Mouse (Mus musculus): Measurements from ENCODE around the gene Prc1. TPM values are rescaled to one million over a fixed set of nuclear protein-coding genes. Genes with fewer than 3 reads are reported as not detected.
A peak's percentile ranks its signal among the peaks of the same experiment; 100 is the strongest.

Prc1 gene
- polyA plus RNA-seq, 1 experiment from 2014 or later: 182 TPM

- Histone ChIP-seq H3K9me3 (ENCODE audit: control insufficient read depth, low read length) (no peaks in the 10 kb centered on the region), H3K27ac (ENCODE audit: low read depth, low read length) (peak overlapping the region; percentile 36; the same call in 1 of the 2 replicates), H3K4me2 (replicated peaks; ENCODE audit: low read depth, low read length) (peak overlapping the region; percentile 63), H3K27me3 (ENCODE audit: control insufficient read depth, insufficient read depth, low read length) (no peaks in the 10 kb centered on the region), H3K9ac (ENCODE audit: low read depth, low read length) (peak overlapping the region; percentile 77), H3K4me3 (ENCODE audit: low read depth, low read length) (peak overlapping the region; percentile 45), H3K36me3 (ENCODE audit: control insufficient read depth, insufficient read depth, low read length) (no peaks in the 10 kb centered on the region), H3K4me1 (replicated peaks; ENCODE audit: control insufficient read depth, insufficient read depth, low read length) (peaks cover 10% of the 10 kb centered on the region; the same call in 1 of the 2 replicates)
- no peak for DNase-seq (ENCODE audit: low spot score)
- peak; percentile 14; the same call in 1 of the 2 replicates for ATAC-seq (ENCODE audit: low FRiP score)
- 26% methylated on average over 19 of the region's 19 CpGs for WGBS
These were observed 49.2 kb downstream of the Prc1 start for GRCm38 (mm10) chr7:80343270-80344018.

GRCm38 (mm10) chr7:80346173-80346572, 51.9 kb downstream of the Prc1 start:
- H3K4me2 ChIP-seq (replicated peaks; ENCODE audit: low read depth, low read length): no peak overlapping the region
- H3K9ac ChIP-seq (ENCODE audit: low read depth, low read length): no peak overlapping the region
- WGBS: 95% methylated on average over 9 of the region's 9 CpGs
- DNase-seq (ENCODE audit: low spot score) (no peak), ATAC-seq (ENCODE audit: low FRiP score) (no peak)
- no peak overlapping the region for H3K4me3 ChIP-seq (ENCODE audit: low read depth, low read length)
- H3K9me3 ChIP-seq (ENCODE audit: control insufficient read depth, low read length): no peaks in the 10 kb centered on the region
- no peaks in the 10 kb centered on the region for H3K36me3 ChIP-seq (ENCODE audit: control insufficient read depth, insufficient read depth, low read length)
- H3K27me3 ChIP-seq (ENCODE audit: control insufficient read depth, insufficient read depth, low read length): no peaks in the 10 kb centered on the region
- H3K27ac ChIP-seq (ENCODE audit: low read depth, low read length): no peak overlapping the region
- 0 out of 2 replicates have a peak, but pooled peaks cover 6% of the 10 kb centered on the region for H3K4me1 ChIP-seq (replicated peaks; ENCODE audit: control insufficient read depth, insufficient read depth, low read length)

GRCm38 (mm10) chr7:80346830-80347229, 52.6 kb downstream of the Prc1 start:
- Histone ChIP-seq H3K4me1 (replicated peaks; ENCODE audit: control insufficient read depth, insufficient read depth, low read length) (0 out of 2 replicates have a peak, but pooled peaks cover 2% of the 10 kb centered on the region), H3K9me3 (ENCODE audit: control insufficient read depth, low read length) (no peaks in the 10 kb centered on the region), H3K4me3 (ENCODE audit: low read depth, low read length) (no peak overlapping the region), H3K4me2 (replicated peaks; ENCODE audit: low read depth, low read length) (no peak overlapping the region), H3K36me3 (ENCODE audit: control insufficient read depth, insufficient read depth, low read length) (peaks cover 4% of the 10 kb centered on the region; the same call in 1 of the 2 replicates), H3K9ac (ENCODE audit: low read depth, low read length) (no peak overlapping the region), H3K27me3 (ENCODE audit: control insufficient read depth, insufficient read depth, low read length) (no peaks in the 10 kb centered on the region), H3K27ac (ENCODE audit: low read depth, low read length) (no peak overlapping the region)
- DNase-seq (ENCODE audit: low spot score): no peak
- no peak for ATAC-seq (ENCODE audit: low FRiP score)
- WGBS: 86% methylated on average over 5 of the region's 5 CpGs

- Histone ChIP-seq H3K4me3 (ENCODE audit: low read depth, low read length) (no peak overlapping the region), H3K4me2 (replicated peaks; ENCODE audit: low read depth, low read length) (no peak overlapping the region), H3K27me3 (ENCODE audit: control insufficient read depth, insufficient read depth, low read length) (no peaks in the 10 kb centered on the region), H3K36me3 (ENCODE audit: control insufficient read depth, insufficient read depth, low read length) (peaks cover 4% of the 10 kb centered on the region; the same call in 1 of the 2 replicates), H3K27ac (ENCODE audit: low read depth, low read length) (no peak overlapping the region), H3K9ac (ENCODE audit: low read depth, low read length) (no peak overlapping the region), H3K4me1 (replicated peaks; ENCODE audit: control insufficient read depth, insufficient read depth, low read length) (0 out of 2 replicates have a peak, but pooled peaks cover 2% of the 10 kb centered on the region), H3K9me3 (ENCODE audit: control insufficient read depth, low read length) (no peaks in the 10 kb centered on the region)
- DNase-seq (ENCODE audit: low spot score): no peak
- no peak for ATAC-seq (ENCODE audit: low FRiP score)
- 71% methylated on average over 13 of the region's 13 CpGs for WGBS
These were observed 53.7 kb downstream of the Prc1 start for GRCm38 (mm10) chr7:80347670-80348586.

GRCm38 (mm10) chr7:80350808-80351207, 56.6 kb downstream of the Prc1 start:
- Histone ChIP-seq H3K4me3 (ENCODE audit: low read depth, low read length) (no peak overlapping the region), H3K4me1 (replicated peaks; ENCODE audit: control insufficient read depth, insufficient read depth, low read length) (no peaks in the 10 kb centered on the region), H3K36me3 (ENCODE audit: control insufficient read depth, insufficient read depth, low read length) (peaks cover 6% of the 10 kb centered on the region; the same call in 1 of the 2 replicates), H3K9me3 (ENCODE audit: control insufficient read depth, low read length) (no peaks in the 10 kb centered on the region), H3K4me2 (replicated peaks; ENCODE audit: low read depth, low read length) (no peak overlapping the region), H3K27me3 (ENCODE audit: control insufficient read depth, insufficient read depth, low read length) (no peaks in the 10 kb centered on the region), H3K9ac (ENCODE audit: low read depth, low read length) (no peak overlapping the region), H3K27ac (ENCODE audit: low read depth, low read length) (no peak overlapping the region)
- no peak for ATAC-seq (ENCODE audit: low FRiP score)
- no peak for DNase-seq (ENCODE audit: low spot score)
- 80% methylated on average over 2 of the region's 2 CpGs for WGBS

- Histone ChIP-seq H3K4me3 (ENCODE audit: low read depth, low read length) (no peak overlapping the region), H3K27me3 (ENCODE audit: control insufficient read depth, insufficient read depth, low read length) (no peaks in the 10 kb centered on the region), H3K4me1 (replicated peaks; ENCODE audit: control insufficient read depth, insufficient read depth, low read length) (no peaks in the 10 kb centered on the region; the same call in none of the 2 replicates), H3K9ac (ENCODE audit: low read depth, low read length) (no peak overlapping the region), H3K36me3 (ENCODE audit: control insufficient read depth, insufficient read depth, low read length) (peaks cover 7% of the 10 kb centered on the region; the same call in 1 of the 2 replicates), H3K4me2 (replicated peaks; ENCODE audit: low read depth, low read length) (no peak overlapping the region), H3K9me3 (ENCODE audit: control insufficient read depth, low read length) (no peaks in the 10 kb centered on the region), H3K27ac (ENCODE audit: low read depth, low read length) (no peak overlapping the region)
- ATAC-seq (ENCODE audit: low FRiP score): no peak
- WGBS: 92% methylated on average over 8 of the region's 8 CpGs
- no peak for DNase-seq (ENCODE audit: low spot score)
These were observed 58.7 kb downstream of the Prc1 start for GRCm38 (mm10) chr7:80352920-80353319.

- 88% methylated on average over 13 of the region's 13 CpGs for WGBS
- no peak overlapping the region; the same call in 1 of the 2 replicates for H3K9ac ChIP-seq (ENCODE audit: low read depth, low read length)
These were observed 62.1 kb downstream of the Prc1 start for GRCm38 (mm10) chr7:80356351-80356750.

GRCm38 (mm10) chr7:80357156-80357555, 62.9 kb downstream of the Prc1 start:
- Histone ChIP-seq H3K4me3 (ENCODE audit: low read depth, low read length) (no peak overlapping the region), H3K4me1 (replicated peaks; ENCODE audit: control insufficient read depth, insufficient read depth, low read length) (no peaks in the 10 kb centered on the region; the same call in none of the 2 replicates), H3K4me2 (replicated peaks; ENCODE audit: low read depth, low read length) (no peak overlapping the region), H3K27me3 (ENCODE audit: control insufficient read depth, insufficient read depth, low read length) (no peaks in the 10 kb centered on the region), H3K9me3 (ENCODE audit: control insufficient read depth, low read length) (no peaks in the 10 kb centered on the region), H3K36me3 (ENCODE audit: control insufficient read depth, insufficient read depth, low read length) (peaks cover 6% of the 10 kb centered on the region; the same call in 1 of the 2 replicates), H3K27ac (ENCODE audit: low read depth, low read length) (no peak overlapping the region), H3K9ac (ENCODE audit: low read depth, low read length) (peak overlapping the region; percentile 28; the same call in 1 of the 2 replicates)
- peak; percentile 30; the same call in 1 of the 2 replicates for ATAC-seq (ENCODE audit: low FRiP score)
- 34% methylated on average over 8 of the region's 8 CpGs for WGBS
- DNase-seq (ENCODE audit: low spot score): no peak

More at GRCm38 (mm10) chr7:80356351-80356750, 62.1 kb downstream of the Prc1 start:
- H3K27ac ChIP-seq (ENCODE audit: low read depth, low read length): no peak overlapping the region
- no peaks in the 10 kb centered on the region; the same call in none of the 2 replicates for H3K4me1 ChIP-seq (replicated peaks; ENCODE audit: control insufficient read depth, insufficient read depth, low read length)
- DNase-seq (ENCODE audit: low spot score): no peak
- no peaks in the 10 kb centered on the region for H3K27me3 ChIP-seq (ENCODE audit: control insufficient read depth, insufficient read depth, low read length)
- no peak for ATAC-seq (ENCODE audit: low FRiP score)
- H3K4me2 ChIP-seq (replicated peaks; ENCODE audit: low read depth, low read length): no peak overlapping the region
- H3K36me3 ChIP-seq (ENCODE audit: control insufficient read depth, insufficient read depth, low read length): peaks cover 9% of the 10 kb centered on the region; the same call in 1 of the 2 replicates
- no peak overlapping the region for H3K4me3 ChIP-seq (ENCODE audit: low read depth, low read length)
- no peaks in the 10 kb centered on the region for H3K9me3 ChIP-seq (ENCODE audit: control insufficient read depth, low read length)

Measured in hindbrain, embryonic 11.5 days (tissue).